Mouse (Mus musculus) lung, adult 2 months (tissue): ENCODE data around the gene Tjp2.

Source experiments
- CTCF ChIP-seq: fragments of 200-500 bp; IDR thresholded peaks from 2 replicates; pipeline ENCODE4 v1.5.1; 2011; ENCODE audit warnings: mild to moderate bottlenecking, low read length, control low read depth; ENCODE audit not compliant: insufficient read depth
- POLR2A ChIP-seq: fragments of 200-500 bp; IDR thresholded peaks from 2 replicates; pipeline ENCODE4 v1.6.1; 2011; ENCODE audit warnings: low read depth, mild to moderate bottlenecking, control low read depth, low read length, borderline replicate concordance; ENCODE audit errors: extremely low read depth

DNA sequence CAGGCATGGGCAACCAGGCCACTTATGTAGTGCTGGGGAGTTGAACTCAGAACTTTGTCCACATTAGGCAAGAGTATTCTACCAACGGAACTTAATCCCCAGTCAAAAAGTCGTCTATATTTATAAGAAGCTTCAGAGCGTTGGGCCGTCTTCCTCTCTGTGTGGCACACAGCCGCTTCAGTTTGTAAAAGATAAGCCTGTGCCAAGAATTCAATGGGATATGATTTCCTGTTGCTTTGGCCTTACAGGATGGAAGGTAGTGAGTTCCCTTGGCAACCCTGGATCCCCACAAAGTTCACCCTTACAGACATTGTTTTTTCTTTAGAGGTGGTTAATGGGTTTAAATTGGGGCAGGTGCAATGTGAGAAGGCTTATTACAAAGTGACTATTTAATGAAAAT, 33.5 kb upstream of the Tjp2 start:
- TF ChIP-seq POLR2A (no peak), CTCF (no peak)
